Mouse (Mus musculus) erythroblast, embryonic 14.5 days (primary cell): ENCODE data around the gene Rab11fip3.

Experiments used
- GATA1 ChIP-seq: IDR thresholded peaks from 2 replicates; pipeline ENCODE4 v1.6.1; 2012; ENCODE audit warnings: low read length, inconsistent platforms, mixed read lengths
- TAL1 ChIP-seq: IDR thresholded peaks from 3 replicates; pipeline ENCODE4 v1.6.1; 2012; ENCODE audit warnings: low read length, inconsistent platforms, mixed read lengths

DNA sequence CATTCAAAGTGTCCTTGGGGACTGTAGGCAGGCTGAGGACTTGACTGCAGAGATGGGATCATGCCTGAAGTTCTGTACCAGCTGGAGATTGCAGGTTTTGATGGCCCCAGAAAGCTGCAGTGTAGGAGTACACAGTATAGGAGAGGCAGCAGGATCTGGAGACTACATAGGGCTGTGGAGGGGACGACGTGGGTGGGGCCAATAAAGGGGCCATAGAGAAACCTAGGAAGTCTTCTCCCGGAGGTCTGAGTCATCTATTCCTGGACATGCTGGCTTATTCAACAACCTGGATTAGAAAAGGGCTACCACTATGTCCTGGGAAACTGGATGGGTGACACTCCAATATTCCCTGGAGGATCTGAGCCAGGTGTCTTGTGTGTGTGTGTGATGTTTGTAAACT, 113.6 kb downstream of the Rab11fip3 start:
- no peak for TF ChIP-seq TAL1
- no peak for TF ChIP-seq GATA1
